Mouse (Mus musculus): ENCODE measurements around the gene Aprt. TPM values are rescaled to one million over a fixed set of nuclear protein-coding genes. Genes with fewer than 3 reads are reported as not detected.

Aprt gene
- polyA plus RNA-seq, 1 experiment from 2014 or later: 425 TPM

- ATAC-seq (replicated peaks; ENCODE audit: low FRiP score) (no peak), DNase-seq (ENCODE audit: low spot score) (no peak)
- Histone ChIP-seq H3K36me3 (ENCODE audit: control insufficient read depth, insufficient read depth, low read length) (peaks cover 13% of the 10 kb centered on the region; the same call in 1 of the 2 replicates), H3K4me1 (replicated peaks; ENCODE audit: control insufficient read depth, insufficient read depth, low read length) (peaks cover 66% of the 10 kb centered on the region), H3K9me3 (ENCODE audit: control insufficient read depth, low read length) (no peaks in the 10 kb centered on the region), H3K27me3 (replicated peaks; ENCODE audit: control insufficient read depth, insufficient read depth, low read length) (no peaks in the 10 kb centered on the region), H3K4me3 (ENCODE audit: low read depth, low read length) (no peak overlapping the region), H3K27ac (ENCODE audit: low read depth, low read length) (peak overlapping the region; percentile 90), H3K9ac (ENCODE audit: low read depth, low read length) (no peak overlapping the region), H3K4me2 (peak overlapping the region; percentile 67)
- WGBS: 77% methylated on average over 9 of the region's 9 CpGs
These were observed 38.2 kb downstream of the Aprt start for GRCm38 (mm10) chr8:122538310-122539076.

- Histone ChIP-seq H3K9me3 (ENCODE audit: control insufficient read depth, low read length) (no peaks in the 10 kb centered on the region), H3K4me1 (replicated peaks; ENCODE audit: control insufficient read depth, insufficient read depth, low read length) (peaks cover 66% of the 10 kb centered on the region), H3K4me2 (peak overlapping the region; percentile 67), H3K27ac (ENCODE audit: low read depth, low read length) (peak overlapping the region; percentile 90), H3K9ac (ENCODE audit: low read depth, low read length) (peak overlapping the region; percentile 58), H3K27me3 (replicated peaks; ENCODE audit: control insufficient read depth, insufficient read depth, low read length) (no peaks in the 10 kb centered on the region), H3K4me3 (ENCODE audit: low read depth, low read length) (peak overlapping the region; percentile 34), H3K36me3 (ENCODE audit: control insufficient read depth, insufficient read depth, low read length) (peaks cover 10% of the 10 kb centered on the region; the same call in 1 of the 2 replicates)
- ATAC-seq (replicated peaks; ENCODE audit: low FRiP score) (peak; percentile 93), DNase-seq (ENCODE audit: low spot score) (no peak)
- WGBS: 29% methylated on average over 2 of the region's 2 CpGs
These were observed 38.9 kb downstream of the Aprt start for GRCm38 (mm10) chr8:122537812-122538211.

GRCm38 (mm10) chr8:122537033-122537432 is 39.7 kb downstream of the Aprt start:
- peak overlapping the region; percentile 90 for H3K27ac ChIP-seq (ENCODE audit: low read depth, low read length)
- ATAC-seq (replicated peaks; ENCODE audit: low FRiP score): no peak
- no peak for DNase-seq (ENCODE audit: low spot score)

DNA sequence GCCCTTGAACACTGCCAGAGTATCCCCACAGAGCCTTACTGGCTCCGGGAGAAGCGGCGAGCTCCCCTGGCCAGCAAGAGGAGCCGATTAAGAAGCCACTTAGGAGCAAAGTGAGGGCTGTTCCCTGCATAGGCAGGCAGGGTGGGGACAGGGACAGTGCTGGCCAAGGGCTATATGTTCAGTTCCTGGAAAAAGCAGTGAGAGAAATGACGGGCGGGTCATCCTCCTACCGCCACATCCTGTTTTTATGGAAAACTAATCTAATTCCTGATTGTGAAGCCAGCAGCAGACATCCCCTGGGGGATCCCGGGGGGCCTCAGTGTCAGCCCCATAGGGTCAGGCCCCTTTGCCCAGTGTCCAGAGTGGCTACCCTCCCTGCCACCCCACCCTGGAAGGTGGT is 45.4 kb downstream of the Aprt start:
- H3K9me3 ChIP-seq (ENCODE audit: control insufficient read depth, low read length): no peaks in the 10 kb centered on the region
- H3K27me3 ChIP-seq (replicated peaks; ENCODE audit: control insufficient read depth, insufficient read depth, low read length): no peaks in the 10 kb centered on the region
- no peak overlapping the region; the same call in 1 of the 2 replicates for H3K27ac ChIP-seq (ENCODE audit: low read depth, low read length)
- ATAC-seq (replicated peaks; ENCODE audit: low FRiP score) (no peak), DNase-seq (ENCODE audit: low spot score) (no peak)
- H3K4me1 ChIP-seq (replicated peaks; ENCODE audit: control insufficient read depth, insufficient read depth, low read length): peaks cover 46% of the 10 kb centered on the region
- H3K4me2 ChIP-seq: no peak overlapping the region
- H3K4me3 ChIP-seq (ENCODE audit: low read depth, low read length): no peak overlapping the region
- 84% methylated on average over 8 of the region's 8 CpGs for WGBS
- no peak overlapping the region for H3K9ac ChIP-seq (ENCODE audit: low read depth, low read length)
- peaks cover 12% of the 10 kb centered on the region for H3K36me3 ChIP-seq (ENCODE audit: control insufficient read depth, insufficient read depth, low read length)

More at GRCm38 (mm10) chr8:122537033-122537432, 39.7 kb downstream of the Aprt start:
- Histone ChIP-seq H3K36me3 (ENCODE audit: control insufficient read depth, insufficient read depth, low read length) (peaks cover 10% of the 10 kb centered on the region; the same call in 1 of the 2 replicates), H3K9me3 (ENCODE audit: control insufficient read depth, low read length) (no peaks in the 10 kb centered on the region), H3K4me1 (replicated peaks; ENCODE audit: control insufficient read depth, insufficient read depth, low read length) (peaks cover 63% of the 10 kb centered on the region), H3K4me2 (peak overlapping the region; percentile 67), H3K4me3 (ENCODE audit: low read depth, low read length) (peak overlapping the region; percentile 34), H3K27me3 (replicated peaks; ENCODE audit: control insufficient read depth, insufficient read depth, low read length) (no peaks in the 10 kb centered on the region), H3K9ac (ENCODE audit: low read depth, low read length) (peak overlapping the region; percentile 58)
- WGBS: 43% methylated on average over 6 of the region's 6 CpGs

DNA sequence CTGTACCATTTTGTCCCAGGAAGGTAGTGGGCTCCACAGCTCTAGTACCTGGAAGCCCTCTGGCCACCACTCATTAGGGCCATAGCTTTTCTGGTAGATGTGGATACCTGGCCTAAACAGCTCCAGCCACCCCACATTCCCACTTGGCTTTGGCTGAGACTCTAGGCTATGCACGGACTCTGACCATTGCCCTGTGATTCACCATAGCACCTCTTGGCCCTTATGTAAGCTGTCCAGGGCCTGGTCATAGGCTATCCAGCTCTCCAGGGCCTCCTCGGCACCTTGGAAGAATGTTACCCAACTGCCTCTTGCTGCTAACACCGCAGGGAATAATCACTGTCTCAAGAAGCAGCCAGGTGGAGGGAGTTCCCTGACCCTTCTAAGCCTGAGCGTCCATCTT is 47.5 kb downstream of the Aprt start:
- H3K9ac ChIP-seq (ENCODE audit: low read depth, low read length): no peak overlapping the region
- 89% methylated on average over 4 of the region's 4 CpGs for WGBS
- H3K27ac ChIP-seq (ENCODE audit: low read depth, low read length): no peak overlapping the region
- H3K4me2 ChIP-seq: no peak overlapping the region
- H3K27me3 ChIP-seq (replicated peaks; ENCODE audit: control insufficient read depth, insufficient read depth, low read length): no peaks in the 10 kb centered on the region
- DNase-seq (ENCODE audit: low spot score) (no peak), ATAC-seq (replicated peaks; ENCODE audit: low FRiP score) (no peak)
- peaks cover 10% of the 10 kb centered on the region for H3K36me3 ChIP-seq (ENCODE audit: control insufficient read depth, insufficient read depth, low read length)
- H3K9me3 ChIP-seq (ENCODE audit: control insufficient read depth, low read length): no peaks in the 10 kb centered on the region
- no peak overlapping the region for H3K4me3 ChIP-seq (ENCODE audit: low read depth, low read length)
- H3K4me1 ChIP-seq (replicated peaks; ENCODE audit: control insufficient read depth, insufficient read depth, low read length): peaks cover 56% of the 10 kb centered on the region

GRCm38 (mm10) chr8:122527937-122528336 is 48.8 kb downstream of the Aprt start:
- no peak overlapping the region for H3K27ac ChIP-seq (ENCODE audit: low read depth, low read length)

GRCm38 (mm10) chr8:122526526-122527170 is 50.1 kb downstream of the Aprt start:
- no peak for ATAC-seq (replicated peaks; ENCODE audit: low FRiP score)
- Histone ChIP-seq H3K4me1 (replicated peaks; ENCODE audit: control insufficient read depth, insufficient read depth, low read length) (peaks cover 61% of the 10 kb centered on the region), H3K27ac (ENCODE audit: low read depth, low read length) (peak overlapping the region; percentile 67), H3K27me3 (replicated peaks; ENCODE audit: control insufficient read depth, insufficient read depth, low read length) (no peaks in the 10 kb centered on the region), H3K36me3 (ENCODE audit: control insufficient read depth, insufficient read depth, low read length) (peaks cover 10% of the 10 kb centered on the region), H3K4me2 (no peak overlapping the region), H3K9ac (ENCODE audit: low read depth, low read length) (0 out of 2 replicates have a peak overlapping the region, but pooled peaks have one; percentile 4), H3K9me3 (ENCODE audit: control insufficient read depth, low read length) (no peaks in the 10 kb centered on the region), H3K4me3 (ENCODE audit: low read depth, low read length) (no peak overlapping the region)
- 58% methylated on average over 7 of the region's 7 CpGs for WGBS
- no peak for DNase-seq (ENCODE audit: low spot score)

More at GRCm38 (mm10) chr8:122527937-122528336, 48.8 kb downstream of the Aprt start:
- ATAC-seq (replicated peaks; ENCODE audit: low FRiP score) (no peak), DNase-seq (ENCODE audit: low spot score) (no peak)
- Histone ChIP-seq H3K4me1 (replicated peaks; ENCODE audit: control insufficient read depth, insufficient read depth, low read length) (peaks cover 64% of the 10 kb centered on the region), H3K4me3 (ENCODE audit: low read depth, low read length) (no peak overlapping the region), H3K36me3 (ENCODE audit: control insufficient read depth, insufficient read depth, low read length) (peaks cover 10% of the 10 kb centered on the region), H3K9me3 (ENCODE audit: control insufficient read depth, low read length) (no peaks in the 10 kb centered on the region), H3K4me2 (no peak overlapping the region), H3K9ac (ENCODE audit: low read depth, low read length) (no peak overlapping the region), H3K27me3 (replicated peaks; ENCODE audit: control insufficient read depth, insufficient read depth, low read length) (no peaks in the 10 kb centered on the region)
- WGBS: 98% methylated on average over 3 of the region's 3 CpGs

DNA sequence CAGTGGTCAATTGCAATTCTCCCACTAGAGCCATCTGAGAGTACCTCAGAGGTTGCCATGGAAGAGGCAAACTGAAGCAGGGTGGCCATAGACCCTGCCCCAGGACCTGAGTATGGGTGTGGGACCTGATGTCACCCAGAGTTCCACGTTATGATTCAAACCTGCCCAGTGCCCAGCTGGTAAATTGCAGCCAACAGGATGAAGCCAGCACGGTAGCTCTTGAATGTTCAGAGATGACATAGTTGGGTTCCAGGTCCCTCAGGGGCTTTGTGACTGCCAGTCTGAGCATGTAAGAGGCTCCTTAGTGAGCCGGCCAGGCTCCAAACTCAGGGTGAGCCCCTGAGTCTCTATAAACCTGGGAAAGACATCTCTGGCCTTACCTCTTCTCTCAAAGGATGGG is 50.6 kb downstream of the Aprt start:
- 0 out of 2 replicates have a peak overlapping the region, but pooled peaks have one; percentile 59 for H3K4me2 ChIP-seq
- no peaks in the 10 kb centered on the region for H3K9me3 ChIP-seq (ENCODE audit: control insufficient read depth, low read length)
- H3K9ac ChIP-seq (ENCODE audit: low read depth, low read length): peak overlapping the region; percentile 41; the same call in 1 of the 2 replicates
- DNase-seq (ENCODE audit: low spot score) (no peak), ATAC-seq (replicated peaks; ENCODE audit: low FRiP score) (no peak)
- 66% methylated on average over 3 of the region's 3 CpGs for WGBS
- peaks cover 57% of the 10 kb centered on the region for H3K4me1 ChIP-seq (replicated peaks; ENCODE audit: control insufficient read depth, insufficient read depth, low read length)
- peaks cover 10% of the 10 kb centered on the region for H3K36me3 ChIP-seq (ENCODE audit: control insufficient read depth, insufficient read depth, low read length)
- no peaks in the 10 kb centered on the region for H3K27me3 ChIP-seq (replicated peaks; ENCODE audit: control insufficient read depth, insufficient read depth, low read length)
- peak overlapping the region; percentile 67 for H3K27ac ChIP-seq (ENCODE audit: low read depth, low read length)
- H3K4me3 ChIP-seq (ENCODE audit: low read depth, low read length): no peak overlapping the region

Measured in liver, embryonic 11.5 days (tissue).